Mouse (Mus musculus): ENCODE measurements at regions not wholly inside any gene's neighbourhood (a gene's known extent, or its start where the extent isn't known, plus 50 kb on each side); places are given as distances from the start of the nearest gene placed in this dataset.

DNA sequence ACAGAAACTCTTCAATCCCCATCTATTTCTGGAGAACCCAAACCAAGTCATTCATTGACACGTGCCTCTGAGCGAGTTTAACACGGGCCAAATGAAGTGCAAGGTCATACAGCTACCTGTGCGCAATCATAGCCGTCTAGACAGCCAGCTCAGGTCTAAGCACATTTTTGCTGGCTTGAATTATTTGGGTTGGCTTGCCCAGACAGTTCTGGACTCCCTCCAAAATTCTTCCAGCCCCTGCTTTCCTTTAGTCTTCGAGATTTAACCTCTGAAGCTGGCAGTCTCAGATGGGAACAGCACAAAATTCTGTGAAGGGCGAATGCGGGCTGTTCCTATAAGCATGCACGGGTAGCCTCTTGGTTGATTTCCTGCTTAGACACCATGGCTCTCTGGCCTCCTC lies 347.1 kb downstream of the 1500009L16Rik start:
- TF ChIP-seq GATA1 (IDR thresholded peaks at IDR 0.05; ENCODE audit: borderline replicate concordance, low read length) (no peak), CTCF (IDR thresholded peaks at IDR 0.05; ENCODE audit: low read depth, low read length) (no peak), TAL1 (conservative IDR thresholded peaks at IDR 0.05; ENCODE audit: low read depth, low read length) (no peak), GATA2 (IDR thresholded peaks at IDR 0.05; ENCODE audit: borderline replicate concordance, low read depth, low read length) (no peak), POLR2AphosphoS5 (IDR thresholded peaks at IDR 0.05; ENCODE audit: insufficient replicate concordance, low read depth, low read length) (no peak)

All from G1E (cell line).